Mouse (Mus musculus) embryonic facial prominence, embryonic 12.5 days (tissue): ENCODE results near the gene Hck. TPM values are rescaled to one million over a fixed set of nuclear protein-coding genes. Genes with fewer than 3 reads are reported as not detected.
A peak's percentile ranks its signal among the peaks of the same experiment; 100 is the strongest.

Source experiments
- ATAC-seq: fragments of 200-750 bp; cut with Nextera tagmentation; 2 replicates; pipeline ENCODE4 v1.8.0; 2017; ENCODE audit not compliant: insufficient number of reproducible peaks, insufficient read depth, low FRiP score, low TSS enrichment
- H3K27ac ChIP-seq: fragments of 300-500 bp; sonication (generic); 2 replicates; pipeline ENCODE4 v1.5.1; 2016; ENCODE audit warnings: mild to moderate bottlenecking
- H3K27me3 ChIP-seq: fragments of 300-500 bp; sonication (generic); 2 replicates; pipeline ENCODE4 v1.6.1; 2016; ENCODE audit warnings: mild to moderate bottlenecking, moderate library complexity
- H3K36me3 ChIP-seq: fragments of 300-500 bp; sonication (generic); 2 replicates; pipeline ENCODE4 v1.6.1; 2016; ENCODE audit warnings: mild to moderate bottlenecking
- H3K4me1 ChIP-seq: fragments of 300-500 bp; sonication (generic); 2 replicates; pipeline ENCODE4 v1.6.1; 2016
- H3K4me2 ChIP-seq: fragments of 300-500 bp; sonication (generic); replicated peaks from 2 replicates; pipeline ENCODE4 v1.6.1; 2016; ENCODE audit warnings: mild to moderate bottlenecking, moderate library complexity
- H3K4me3 ChIP-seq: fragments of 300-500 bp; sonication (generic); 2 replicates; pipeline ENCODE4 v1.5.1; 2016; ENCODE audit warnings: mild to moderate bottlenecking
- H3K9ac ChIP-seq: fragments of 300-500 bp; sonication (generic); 2 replicates; pipeline ENCODE4 v1.6.1; 2016; ENCODE audit warnings: mild to moderate bottlenecking, moderate library complexity
- H3K9me3 ChIP-seq: fragments of 300-500 bp; sonication (generic); 2 replicates; pipeline ENCODE4 v1.6.1; 2016; ENCODE audit warnings: mild to moderate bottlenecking, moderate library complexity
- WGBS: fragments of 180-500 bp; shearing (Covaris S2); methylation state at CpG from one replicate; pipeline ENCODE4 v1.1.7; 2016; 5-methylcytosine and 5-hydroxymethylcytosine counted together
- polyA plus RNA-seq: library from polyadenylated mRNA; unstranded; fragments of >200 nt; fragmentation: Nextera tagmentation; extraction: Ambion mirVana; gene quantifications from 2 replicates; pipeline ENCODE4 v1.2.1, GENCODE M21; 2016

Hck gene
- polyA plus RNA-seq, 1 experiment from 2014 or later = 4.2 TPM

- no peak for ATAC-seq
- Histone ChIP-seq H3K9ac (no peak overlapping the region), H3K36me3 (peaks cover 2% of the 10 kb centered on the region; the same call in 1 of the 2 replicates), H3K4me1 (peaks cover 4% of the 10 kb centered on the region; the same call in 1 of the 2 replicates), H3K27ac (no peak overlapping the region), H3K27me3 (no peaks in the 10 kb centered on the region), H3K4me2 (no peak overlapping the region), H3K9me3 (no peaks in the 10 kb centered on the region), H3K4me3 (no peak overlapping the region)
- 87% methylated on average over 5 of the region's 5 CpGs for WGBS
Measured at GRCm38 (mm10) chr2:153160133-153160532, 51.9 kb downstream of the Hck start.

GRCm38 (mm10) chr2:153160844-153161683 is 52.8 kb downstream of the Hck start, which contains the start of gene Tm9sf4:
Gene Tm9sf4, plus strand, starts transcription at chr2:153161303.
- H3K9me3 ChIP-seq = no peaks in the 10 kb centered on the region
- no peaks in the 10 kb centered on the region for H3K27me3 ChIP-seq
- 11% methylated on average over 34 of the region's 34 CpGs for WGBS
- peak within 1 kb of the TSS; percentile 81 for H3K9ac ChIP-seq
- H3K36me3 ChIP-seq = peaks cover 4% of the 10 kb centered on the region; the same call in 1 of the 2 replicates
- peak within 1 kb of the TSS; percentile 83 for H3K4me3 ChIP-seq
- H3K4me2 ChIP-seq = peak within 1 kb of the TSS; percentile 95
- peaks cover 4% of the 10 kb centered on the region; the same call in 1 of the 2 replicates for H3K4me1 ChIP-seq
- peak; percentile 88 for ATAC-seq
- peak within 1 kb of the TSS; percentile 85 for H3K27ac ChIP-seq

GRCm38 (mm10) chr2:153161684-153162080 is 53.4 kb downstream of the Hck start:
- Histone ChIP-seq H3K4me3 (peak overlapping the region; percentile 83), H3K4me1 (peaks cover 4% of the 10 kb centered on the region; the same call in 1 of the 2 replicates), H3K27me3 (no peaks in the 10 kb centered on the region), H3K27ac (peak overlapping the region; percentile 85), H3K9me3 (no peaks in the 10 kb centered on the region), H3K36me3 (peaks cover 4% of the 10 kb centered on the region; the same call in 1 of the 2 replicates), H3K9ac (peak overlapping the region; percentile 81), H3K4me2 (peak overlapping the region; percentile 95)
- ATAC-seq = 0 out of 2 replicates have a peak, but pooled peaks have one; percentile 57
- WGBS = under 1% methylated on average over 16 of the region's 16 CpGs

GRCm38 (mm10) chr2:153167136-153167535 is 58.9 kb downstream of the Hck start:
- Histone ChIP-seq H3K27ac (no peak overlapping the region), H3K4me1 (peaks cover 19% of the 10 kb centered on the region), H3K9ac (no peak overlapping the region), H3K27me3 (no peaks in the 10 kb centered on the region), H3K36me3 (peaks cover 4% of the 10 kb centered on the region; the same call in 1 of the 2 replicates), H3K9me3 (no peaks in the 10 kb centered on the region), H3K4me3 (no peak overlapping the region), H3K4me2 (no peak overlapping the region)
- ATAC-seq = no peak
- 75% methylated on average over 6 of the region's 6 CpGs for WGBS

GRCm38 (mm10) chr2:153168134-153168820 is 60.0 kb downstream of the Hck start:
- Histone ChIP-seq H3K4me2 (no peak overlapping the region), H3K36me3 (peaks cover 4% of the 10 kb centered on the region; the same call in 1 of the 2 replicates), H3K27me3 (no peaks in the 10 kb centered on the region), H3K9me3 (no peaks in the 10 kb centered on the region), H3K27ac (no peak overlapping the region), H3K4me3 (no peak overlapping the region), H3K4me1 (peaks cover 17% of the 10 kb centered on the region), H3K9ac (no peak overlapping the region)
- WGBS = 21% methylated on average over 2 of the region's 2 CpGs
- ATAC-seq = no peak

- Histone ChIP-seq H3K4me3 (no peak overlapping the region), H3K9me3 (no peaks in the 10 kb centered on the region), H3K36me3 (no peaks in the 10 kb centered on the region), H3K27ac (no peak overlapping the region), H3K27me3 (no peaks in the 10 kb centered on the region), H3K9ac (no peak overlapping the region), H3K4me2 (no peak overlapping the region), H3K4me1 (peaks cover 18% of the 10 kb centered on the region)
- ATAC-seq = no peak
- WGBS = 83% methylated on average over 9 of the region's 9 CpGs
Measured at GRCm38 (mm10) chr2:153170490-153171224, 62.4 kb downstream of the Hck start.

GRCm38 (mm10) chr2:153171966-153172365 is 63.7 kb downstream of the Hck start:
- Histone ChIP-seq H3K9ac (no peak overlapping the region), H3K27me3 (no peaks in the 10 kb centered on the region), H3K4me2 (no peak overlapping the region), H3K4me3 (no peak overlapping the region), H3K27ac (no peak overlapping the region), H3K9me3 (no peaks in the 10 kb centered on the region), H3K4me1 (peaks cover 18% of the 10 kb centered on the region), H3K36me3 (no peaks in the 10 kb centered on the region)
- ATAC-seq = no peak
- WGBS = 91% methylated on average over 5 of the region's 5 CpGs

GRCm38 (mm10) chr2:153175995-153176570 is 67.8 kb downstream of the Hck start:
- Histone ChIP-seq H3K9me3 (no peaks in the 10 kb centered on the region), H3K27ac (no peak overlapping the region), H3K27me3 (no peaks in the 10 kb centered on the region), H3K4me3 (no peak overlapping the region), H3K4me2 (no peak overlapping the region), H3K9ac (no peak overlapping the region), H3K36me3 (peaks cover 17% of the 10 kb centered on the region), H3K4me1 (peaks cover 4% of the 10 kb centered on the region; the same call in 1 of the 2 replicates)
- ATAC-seq = no peak
- 60% methylated on average over 8 of the region's 8 CpGs for WGBS

- no peak for ATAC-seq
- Histone ChIP-seq H3K4me3 (no peak overlapping the region), H3K9me3 (no peaks in the 10 kb centered on the region), H3K4me1 (peaks cover 4% of the 10 kb centered on the region; the same call in 1 of the 2 replicates), H3K27ac (no peak overlapping the region), H3K4me2 (no peak overlapping the region), H3K36me3 (peaks cover 27% of the 10 kb centered on the region), H3K9ac (no peak overlapping the region), H3K27me3 (no peaks in the 10 kb centered on the region)
- WGBS = 91% methylated on average over 3 of the region's 3 CpGs
Measured at GRCm38 (mm10) chr2:153177188-153177587, 68.9 kb downstream of the Hck start.

GRCm38 (mm10) chr2:153179126-153179860 is 71.0 kb downstream of the Hck start:
- H3K4me2 ChIP-seq = no peak overlapping the region
- H3K9ac ChIP-seq = no peak overlapping the region
- no peak overlapping the region for H3K4me3 ChIP-seq
- no peaks in the 10 kb centered on the region for H3K9me3 ChIP-seq
- no peaks in the 10 kb centered on the region for H3K27me3 ChIP-seq
- WGBS = 80% methylated on average over 10 of the region's 10 CpGs
- no peak overlapping the region for H3K27ac ChIP-seq
- no peak for ATAC-seq
- H3K36me3 ChIP-seq = peaks cover 45% of the 10 kb centered on the region
- H3K4me1 ChIP-seq = peaks cover 4% of the 10 kb centered on the region; the same call in 1 of the 2 replicates
